Mouse (Mus musculus): ENCODE data around the gene Pdlim4. TPM values are rescaled to one million over a fixed set of nuclear protein-coding genes. Genes with fewer than 3 reads are reported as not detected.

Pdlim4 gene
- polyA plus RNA-seq, 1 experiment = 20.0 TPM

GRCm38 (mm10) chr11:54065106-54065914 lies 3.5 kb downstream of the Pdlim4 start:
- TF ChIP-seq POLR2A (IDR thresholded peaks at IDR 0.05; ENCODE audit: low read depth, low read length) (no peak), CTCF (IDR thresholded peaks at IDR 0.05; ENCODE audit: borderline replicate concordance, insufficient read depth, low read length) (no peak)
- Histone ChIP-seq H3K27ac (ENCODE audit: insufficient read depth, low read length) (no peak overlapping the region), H3K4me1 (ENCODE audit: control insufficient read depth, insufficient read depth, low read length) (peaks cover 13% of the 10 kb centered on the region), H3K4me3 (ENCODE audit: insufficient read depth, low read length) (no peak overlapping the region)

- Histone ChIP-seq H3K27ac (ENCODE audit: insufficient read depth, low read length) (no peak overlapping the region), H3K4me1 (ENCODE audit: control insufficient read depth, insufficient read depth, low read length) (peaks cover 16% of the 10 kb centered on the region), H3K4me3 (ENCODE audit: insufficient read depth, low read length) (no peak overlapping the region)
- TF ChIP-seq CTCF (IDR thresholded peaks at IDR 0.05; ENCODE audit: borderline replicate concordance, insufficient read depth, low read length) (no peak), POLR2A (IDR thresholded peaks at IDR 0.05; ENCODE audit: low read depth, low read length) (no peak)
These were observed 4.3 kb downstream of the Pdlim4 start for GRCm38 (mm10) chr11:54064412-54064978.

GRCm38 (mm10) chr11:54063472-54063775 lies 5.4 kb downstream of the Pdlim4 start:
- H3K27ac ChIP-seq (ENCODE audit: insufficient read depth, low read length) = peak overlapping the region; percentile 81
- TF ChIP-seq CTCF (IDR thresholded peaks at IDR 0.05; ENCODE audit: borderline replicate concordance, insufficient read depth, low read length) = no peak
- no peak for TF ChIP-seq POLR2A (IDR thresholded peaks at IDR 0.05; ENCODE audit: low read depth, low read length)
- peaks cover 20% of the 10 kb centered on the region for H3K4me1 ChIP-seq (ENCODE audit: control insufficient read depth, insufficient read depth, low read length)
- no peak overlapping the region for H3K4me3 ChIP-seq (ENCODE audit: insufficient read depth, low read length)

- Histone ChIP-seq H3K27ac (ENCODE audit: insufficient read depth, low read length) (peak overlapping the region; percentile 81), H3K4me3 (ENCODE audit: insufficient read depth, low read length) (no peak overlapping the region), H3K4me1 (ENCODE audit: control insufficient read depth, insufficient read depth, low read length) (peaks cover 20% of the 10 kb centered on the region)
- TF ChIP-seq POLR2A (IDR thresholded peaks at IDR 0.05; ENCODE audit: low read depth, low read length) (no peak), CTCF (IDR thresholded peaks at IDR 0.05; ENCODE audit: borderline replicate concordance, insufficient read depth, low read length) (no peak)
These were observed 5.9 kb downstream of the Pdlim4 start for GRCm38 (mm10) chr11:54062753-54063471.

- TF ChIP-seq CTCF (IDR thresholded peaks at IDR 0.05; ENCODE audit: borderline replicate concordance, insufficient read depth, low read length) = no peak
- TF ChIP-seq POLR2A (IDR thresholded peaks at IDR 0.05; ENCODE audit: low read depth, low read length) = no peak
- H3K4me3 ChIP-seq (ENCODE audit: insufficient read depth, low read length) = no peak overlapping the region
- peaks cover 26% of the 10 kb centered on the region for H3K4me1 ChIP-seq (ENCODE audit: control insufficient read depth, insufficient read depth, low read length)
- peak overlapping the region; percentile 81 for H3K27ac ChIP-seq (ENCODE audit: insufficient read depth, low read length)
These were observed 6.6 kb downstream of the Pdlim4 start for GRCm38 (mm10) chr11:54062086-54062752.

GRCm38 (mm10) chr11:54060316-54060715 lies 8.5 kb downstream of the Pdlim4 start:
- no peak for TF ChIP-seq CTCF (IDR thresholded peaks at IDR 0.05; ENCODE audit: borderline replicate concordance, insufficient read depth, low read length)
- TF ChIP-seq POLR2A (IDR thresholded peaks at IDR 0.05; ENCODE audit: low read depth, low read length) = no peak
- Histone ChIP-seq H3K4me1 (ENCODE audit: control insufficient read depth, insufficient read depth, low read length) (peaks cover 28% of the 10 kb centered on the region), H3K27ac (ENCODE audit: insufficient read depth, low read length) (peak overlapping the region; percentile 14), H3K4me3 (ENCODE audit: insufficient read depth, low read length) (no peak overlapping the region)

GRCm38 (mm10) chr11:54059526-54059925 lies 9.3 kb downstream of the Pdlim4 start:
- Histone ChIP-seq H3K4me3 (ENCODE audit: insufficient read depth, low read length) (no peak overlapping the region), H3K4me1 (ENCODE audit: control insufficient read depth, insufficient read depth, low read length) (peaks cover 28% of the 10 kb centered on the region), H3K27ac (ENCODE audit: insufficient read depth, low read length) (no peak overlapping the region)
- TF ChIP-seq POLR2A (IDR thresholded peaks at IDR 0.05; ENCODE audit: low read depth, low read length) (no peak), CTCF (IDR thresholded peaks at IDR 0.05; ENCODE audit: borderline replicate concordance, insufficient read depth, low read length) (no peak)

GRCm38 (mm10) chr11:54058643-54059042 lies 10.2 kb downstream of the Pdlim4 start:
- Histone ChIP-seq H3K27ac (ENCODE audit: insufficient read depth, low read length) (no peak overlapping the region), H3K4me1 (ENCODE audit: control insufficient read depth, insufficient read depth, low read length) (peaks cover 28% of the 10 kb centered on the region), H3K4me3 (ENCODE audit: insufficient read depth, low read length) (no peak overlapping the region)
- TF ChIP-seq CTCF (IDR thresholded peaks at IDR 0.05; ENCODE audit: borderline replicate concordance, insufficient read depth, low read length) (no peak), POLR2A (IDR thresholded peaks at IDR 0.05; ENCODE audit: low read depth, low read length) (no peak)

GRCm38 (mm10) chr11:54058056-54058617 lies 10.7 kb downstream of the Pdlim4 start:
- TF ChIP-seq POLR2A (IDR thresholded peaks at IDR 0.05; ENCODE audit: low read depth, low read length) = no peak
- TF ChIP-seq CTCF (IDR thresholded peaks at IDR 0.05; ENCODE audit: borderline replicate concordance, insufficient read depth, low read length) = no peak
- Histone ChIP-seq H3K27ac (ENCODE audit: insufficient read depth, low read length) (no peak overlapping the region), H3K4me3 (ENCODE audit: insufficient read depth, low read length) (no peak overlapping the region), H3K4me1 (ENCODE audit: control insufficient read depth, insufficient read depth, low read length) (peaks cover 28% of the 10 kb centered on the region)
